13 mouse cellular contexts compared by ENCODE assay signal in genomic region chr16:96148834-96149233, GRCm38 (mm10). TPM values are rescaled to one million over a fixed set of nuclear protein-coding genes. Genes with fewer than 3 reads are reported as not detected.
DNase-seq lines count a peak whose midpoint lies in the region; ATAC-seq and TF ChIP-seq lines count a peak whose summit lies in the region.
"Had no signal": no experiment of that assay in that cellular context is flagged by ENCODE, and none has a peak within 500 bp of the region (broad histone marks: within the 10 kb centered on the region; RNA-seq: fewer than 3 reads in every experiment).

No protein-coding gene starts in this region.

- WGBS in kidney, postnatal 0 days: 61% methylated on average over 6 of the region's 6 CpGs
- WGBS in stomach, embryonic 15.5 days: 59% methylated on average over 6 of the region's 6 CpGs

- TF ChIP-seq CTCF in kidney, postnatal 0 days (IDR thresholded peaks at IDR 0.05; ENCODE audit: low read depth): no peak

- H3K27me3 ChIP-seq in kidney, postnatal 0 days (ENCODE audit: insufficient read depth, low read length): no peaks in the 10 kb centered on the region
- H3K27me3 ChIP-seq in stomach, embryonic 15.5 days (replicated peaks): no peaks in the 10 kb centered on the region
- H3K27me3 ChIP-seq: embryonic facial prominence, embryonic 12.5 days; lung, embryonic 15.5 days had no signal

- peaks cover 2% of the 10 kb centered on the region; the same call in 1 of the 2 replicates for H3K4me1 ChIP-seq in kidney, postnatal 0 days (replicated peaks; ENCODE audit: insufficient read depth, low read length)
- peaks cover 28% of the 10 kb centered on the region for H3K4me1 ChIP-seq in stomach, embryonic 15.5 days

- H3K9me3 ChIP-seq in kidney, postnatal 0 days (replicated peaks; ENCODE audit: low read length): no peaks in the 10 kb centered on the region
- no peaks in the 10 kb centered on the region for H3K9me3 ChIP-seq in stomach, embryonic 15.5 days
- H3K9me3 ChIP-seq: embryonic facial prominence, embryonic 12.5 days; lung, embryonic 15.5 days had no signal

- no peak overlapping the region for H3K9ac ChIP-seq in kidney, postnatal 0 days (ENCODE audit: low read depth, low read length)
- H3K9ac ChIP-seq in stomach, embryonic 15.5 days: no peak overlapping the region
- H3K9ac ChIP-seq: embryonic facial prominence, embryonic 12.5 days; lung, embryonic 15.5 days had no signal

- H3K4me2 ChIP-seq in kidney, postnatal 0 days (ENCODE audit: low read length): no peak overlapping the region
- H3K4me2 ChIP-seq in stomach, embryonic 15.5 days: no peak overlapping the region
- H3K4me2 ChIP-seq: embryonic facial prominence, embryonic 12.5 days; lung, embryonic 15.5 days; midbrain, embryonic 11.5 days had no signal

- H3K27ac ChIP-seq in kidney, postnatal 0 days: 0 out of 2 replicates have a peak overlapping the region, but pooled peaks have one; percentile 13
- H3K27ac ChIP-seq in stomach, embryonic 15.5 days: peak overlapping the region; percentile 81
- H3K27ac ChIP-seq: embryonic facial prominence, embryonic 12.5 days; lung, embryonic 15.5 days had no signal

- ATAC-seq in kidney, postnatal 0 days (replicated peaks; ENCODE audit: low FRiP score, low read depth): no peak
- ATAC-seq in stomach, embryonic 15.5 days (ENCODE audit: insufficient read depth, low FRiP score, low read depth): no peak

- H3K4me3 ChIP-seq in kidney, postnatal 0 days (replicated peaks; ENCODE audit: low read depth, low read length): no peak overlapping the region
- H3K4me3 ChIP-seq in stomach, embryonic 15.5 days (replicated peaks): no peak overlapping the region
- H3K4me3 ChIP-seq: embryonic facial prominence, embryonic 12.5 days; lung, embryonic 15.5 days had no signal

- peak; percentile 82 for DNase-seq in heart, adult 11 months
- no peak for DNase-seq in heart, adult 9 months (ENCODE audit: low spot score in 2 of 2)
- DNase-seq in kidney, postnatal 0 days (ENCODE audit: low spot score): no peak
- no peak for DNase-seq in kidney, adult 9 months
- DNase-seq in brain, adult 2 months (ENCODE audit: low read depth, low spot score): peak; percentile 46
- DNase-seq in spleen, adult 18-20 months: no peak
- no peak for DNase-seq in cerebellum, adult 9-10 months
- DNase-seq: cerebellum, adult 8-10 months; thymus, postnatal 25 days had no signal

- 0 out of 2 replicates have a peak, but pooled peaks cover 3% of the 10 kb centered on the region for H3K36me3 ChIP-seq in kidney, postnatal 0 days (ENCODE audit: insufficient read depth, low read length)
- no peaks in the 10 kb centered on the region for H3K36me3 ChIP-seq in stomach, embryonic 15.5 days
- H3K36me3 ChIP-seq: lung, embryonic 15.5 days had no signal

RNA-seq across cellular contexts. Expression of gene Wrb, which starts 3.6 kb away (rescaled TPM):
- 47.8 and 55.9 TPM in 2 replicates for polyA plus RNA-seq in kidney, postnatal 0 days (2015; fragmentation: Nextera tagmentation; extraction: Ambion mirVana)
- polyA plus RNA-seq in stomach, embryonic 15.5 days (2015; fragmentation: Nextera tagmentation; extraction: Ambion mirVana): 60.0 and 65.5 TPM in 2 replicates

RNA-seq across cellular contexts. Expression of gene Hmgn1, which starts 21.3 kb away (rescaled TPM):
- 551 and 628 TPM in 2 replicates for polyA plus RNA-seq in kidney, postnatal 0 days (2015; fragmentation: Nextera tagmentation; extraction: Ambion mirVana)
- polyA plus RNA-seq in stomach, embryonic 15.5 days (2015; fragmentation: Nextera tagmentation; extraction: Ambion mirVana): 476 and 575 TPM in 2 replicates

RNA-seq across cellular contexts. Expression of gene Lca5l, which starts 43.2 kb away (rescaled TPM):
- polyA plus RNA-seq in kidney, postnatal 0 days (2015; fragmentation: Nextera tagmentation; extraction: Ambion mirVana): 1.6 TPM in 2 replicates
- 1.4 and 1.5 TPM in 2 replicates for polyA plus RNA-seq in stomach, embryonic 15.5 days (2015; fragmentation: Nextera tagmentation; extraction: Ambion mirVana)

RNA-seq across cellular contexts. Expression of gene Sh3bgr, which starts 51.4 kb away (rescaled TPM):
- polyA plus RNA-seq in kidney, postnatal 0 days (2015; fragmentation: Nextera tagmentation; extraction: Ambion mirVana): 3.3 and 3.6 TPM in 2 replicates
- 29.2 and 35.6 TPM in 2 replicates for polyA plus RNA-seq in stomach, embryonic 15.5 days (2015; fragmentation: Nextera tagmentation; extraction: Ambion mirVana)

Comparison
In these comparisons a context has a peak if more than half of its experiments do, and no peak if none do; other contexts are left out.
1. DNase-seq: peak in heart, adult 11 months (single experiment) and brain, adult 2 months (single experiment); none in heart, adult 9 months (0 of 2), kidney, postnatal 0 days (single experiment), kidney, adult 9 months (single experiment), spleen, adult 18-20 months (0 of 2) and cerebellum, adult 9-10 months (single experiment).